Mouse (Mus musculus): Measurements from ENCODE around the gene Ankrd28. TPM values are rescaled to one million over a fixed set of nuclear protein-coding genes. Genes with fewer than 3 reads are reported as not detected.

Gene Ankrd28
- polyA plus RNA-seq, 1 experiment, result 34.0 TPM

DNA sequence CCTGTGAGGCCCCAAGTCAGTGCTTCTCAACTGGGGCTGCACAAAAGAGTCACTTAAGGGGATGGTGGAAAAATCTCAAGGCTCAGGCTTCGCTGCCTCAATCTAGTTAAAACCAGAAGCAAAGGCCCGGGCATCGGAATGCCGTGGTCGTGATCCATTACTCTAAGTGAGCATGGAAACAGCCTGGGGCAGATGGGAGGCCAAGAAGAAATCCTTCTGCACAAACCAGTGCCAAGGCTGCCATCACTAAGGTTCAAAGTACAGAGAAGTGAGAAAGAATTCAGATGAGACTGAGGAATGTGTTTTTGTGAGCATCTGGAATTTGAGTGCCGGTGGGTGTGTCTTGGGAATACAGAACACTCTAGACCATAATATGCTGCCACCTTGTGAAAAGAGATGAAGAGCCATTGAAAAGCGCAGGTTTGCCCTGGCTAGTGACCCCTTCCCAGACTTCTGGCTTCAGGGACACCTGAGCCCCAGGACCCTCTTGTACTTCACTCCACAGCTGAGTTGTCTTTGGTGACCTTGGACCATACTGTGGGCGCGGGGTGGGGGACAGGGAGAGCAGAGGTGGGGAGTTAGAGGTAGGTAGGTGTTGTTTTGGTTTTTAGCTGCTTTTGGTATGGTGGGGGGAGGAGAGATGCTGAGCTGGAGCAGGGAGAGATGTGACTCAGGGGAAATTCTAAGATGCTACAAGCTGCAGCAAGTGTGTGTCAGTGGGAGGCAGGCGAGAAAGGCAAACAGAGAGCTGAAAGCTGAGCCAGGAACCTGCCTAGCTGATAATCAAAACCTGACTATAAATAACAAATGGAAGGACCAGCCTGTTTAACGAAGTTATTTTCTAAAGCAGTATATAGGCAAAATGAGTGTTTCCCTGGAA, 26.9 kb upstream of the Ankrd28 start:
- no peak for DNase-seq
- Histone ChIP-seq H3K27ac (ENCODE audit: insufficient read depth, low read length) (no peak overlapping the region), H3K27me3 (ENCODE audit: control insufficient read depth, insufficient read depth, low read length) (no peaks in the 10 kb centered on the region), H3K4me3 (replicated peaks; ENCODE audit: insufficient read depth, low read depth, low read length) (no peak overlapping the region), H3K4me1 (ENCODE audit: control insufficient read depth, insufficient read depth, low read length) (no peaks in the 10 kb centered on the region)
- TF ChIP-seq CTCF (IDR thresholded peaks at IDR 0.05; ENCODE audit: borderline replicate concordance, insufficient read depth, low read depth, low read length) (no peak), POLR2A (IDR thresholded peaks at IDR 0.05; ENCODE audit: borderline replicate concordance, insufficient read depth, low read length) (no peak)
- WGBS, result 78% methylated on average over 11 of the region's 11 CpGs

DNA sequence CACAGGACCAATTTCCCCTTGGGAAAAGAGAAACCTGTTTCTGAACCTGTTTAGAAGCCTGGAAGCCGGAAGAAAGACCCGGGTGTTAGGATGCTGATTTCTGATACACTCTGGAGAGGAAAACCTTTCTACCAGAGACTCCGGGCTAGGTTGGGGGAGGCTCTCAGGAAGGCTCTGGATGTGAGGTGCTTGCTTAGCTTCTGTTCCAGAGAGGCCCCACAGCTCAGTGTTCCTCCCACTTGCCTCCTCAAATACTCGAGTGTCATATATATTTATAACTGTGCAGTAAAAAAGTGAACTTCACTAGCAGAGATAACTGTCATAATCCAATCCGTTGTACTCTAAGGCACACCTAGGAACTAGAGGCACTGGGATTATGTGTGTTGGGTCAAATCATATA, 25.6 kb upstream of the Ankrd28 start:
- no peak overlapping the region for H3K27ac ChIP-seq (ENCODE audit: insufficient read depth, low read length)
- no peak overlapping the region for H3K4me3 ChIP-seq (replicated peaks; ENCODE audit: insufficient read depth, low read depth, low read length)
- DNase-seq, result no peak
- TF ChIP-seq CTCF (IDR thresholded peaks at IDR 0.05; ENCODE audit: borderline replicate concordance, insufficient read depth, low read depth, low read length) (no peak), POLR2A (IDR thresholded peaks at IDR 0.05; ENCODE audit: borderline replicate concordance, insufficient read depth, low read length) (no peak)
- no peaks in the 10 kb centered on the region for H3K4me1 ChIP-seq (ENCODE audit: control insufficient read depth, insufficient read depth, low read length)
- H3K27me3 ChIP-seq (ENCODE audit: control insufficient read depth, insufficient read depth, low read length), result no peaks in the 10 kb centered on the region
- WGBS, result 89% methylated on average over 5 of the region's 5 CpGs

DNA sequence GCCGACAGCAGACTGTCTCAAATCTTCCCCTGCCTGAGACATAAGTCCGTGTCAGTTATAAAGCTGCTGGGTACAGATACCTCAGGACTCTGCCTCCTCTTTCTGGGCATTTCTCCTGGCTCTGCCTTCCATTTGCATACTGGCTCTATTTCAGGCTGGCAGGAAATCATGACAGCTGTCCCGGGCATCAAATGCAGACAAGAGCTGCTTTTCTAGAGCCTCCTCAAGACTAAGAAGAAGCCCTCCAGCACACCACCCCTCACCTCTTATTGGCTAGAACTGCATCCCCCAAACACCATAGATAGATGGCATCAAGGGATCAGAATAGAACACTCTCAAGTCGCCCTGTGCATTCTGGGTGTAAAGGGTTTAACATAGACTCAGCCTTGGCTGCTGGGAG, 24.2 kb upstream of the Ankrd28 start:
- no peak for TF ChIP-seq CTCF (IDR thresholded peaks at IDR 0.05; ENCODE audit: borderline replicate concordance, insufficient read depth, low read depth, low read length)
- TF ChIP-seq POLR2A (IDR thresholded peaks at IDR 0.05; ENCODE audit: borderline replicate concordance, insufficient read depth, low read length), result no peak
- WGBS, result 15% methylated on average over 4 of the region's 4 CpGs
- H3K4me3 ChIP-seq (replicated peaks; ENCODE audit: insufficient read depth, low read depth, low read length), result no peak overlapping the region
- DNase-seq, result no peak
- H3K4me1 ChIP-seq (ENCODE audit: control insufficient read depth, insufficient read depth, low read length), result no peaks in the 10 kb centered on the region
- no peaks in the 10 kb centered on the region for H3K27me3 ChIP-seq (ENCODE audit: control insufficient read depth, insufficient read depth, low read length)
- no peak overlapping the region for H3K27ac ChIP-seq (ENCODE audit: insufficient read depth, low read length)

DNA sequence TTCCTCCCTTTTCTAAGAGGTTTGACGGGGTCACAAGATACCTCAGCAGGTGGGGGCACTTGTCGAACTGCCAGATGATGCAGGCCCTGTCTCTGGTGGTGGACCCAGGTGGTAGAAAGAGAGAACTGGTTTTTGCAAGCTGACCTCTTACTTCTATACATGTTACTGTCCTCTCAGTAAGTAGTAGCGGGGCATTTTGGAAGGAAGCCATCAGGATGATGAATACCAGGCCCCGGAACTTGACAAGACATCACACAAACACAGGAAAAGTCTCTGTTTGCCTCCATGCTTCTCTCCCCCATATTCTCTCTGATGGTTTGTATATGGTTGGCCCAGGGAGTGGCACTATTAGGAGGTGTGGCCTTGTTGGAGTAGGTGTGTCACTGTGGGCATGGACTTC, 13.1 kb upstream of the Ankrd28 start:
- WGBS, result 73% methylated on average over 4 of the region's 4 CpGs
- TF ChIP-seq POLR2A (IDR thresholded peaks at IDR 0.05; ENCODE audit: borderline replicate concordance, insufficient read depth, low read length) (no peak), CTCF (IDR thresholded peaks at IDR 0.05; ENCODE audit: borderline replicate concordance, insufficient read depth, low read depth, low read length) (no peak)
- Histone ChIP-seq H3K27me3 (ENCODE audit: control insufficient read depth, insufficient read depth, low read length) (no peaks in the 10 kb centered on the region), H3K4me3 (replicated peaks; ENCODE audit: insufficient read depth, low read depth, low read length) (no peak overlapping the region), H3K27ac (ENCODE audit: insufficient read depth, low read length) (no peak overlapping the region), H3K4me1 (ENCODE audit: control insufficient read depth, insufficient read depth, low read length) (no peaks in the 10 kb centered on the region)
- no peak for DNase-seq

DNA sequence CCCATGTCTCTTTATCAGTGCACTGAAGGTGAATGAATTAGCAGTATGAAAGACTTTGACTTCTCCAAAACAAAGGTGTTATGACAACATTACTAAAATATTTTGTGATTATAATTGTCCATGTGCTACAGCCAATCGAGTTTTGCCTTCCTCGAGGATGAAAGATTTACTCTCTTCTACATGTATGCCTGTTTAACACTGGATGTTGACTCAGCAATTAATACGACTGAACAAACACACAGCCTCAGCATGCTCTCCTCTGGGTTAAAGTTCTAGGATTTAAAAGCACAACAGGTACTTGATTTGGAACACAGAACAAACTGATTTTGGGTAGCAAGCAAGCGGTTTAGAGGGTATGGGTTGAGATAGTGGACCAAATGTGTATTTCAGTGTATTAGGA, 1.6 kb upstream of the Ankrd28 start:
- TF ChIP-seq CTCF (IDR thresholded peaks at IDR 0.05; ENCODE audit: borderline replicate concordance, insufficient read depth, low read depth, low read length), result no peak
- no peak for TF ChIP-seq POLR2A (IDR thresholded peaks at IDR 0.05; ENCODE audit: borderline replicate concordance, insufficient read depth, low read length)
- H3K4me3 ChIP-seq (replicated peaks; ENCODE audit: insufficient read depth, low read depth, low read length), result no peak overlapping the region
- H3K4me1 ChIP-seq (ENCODE audit: control insufficient read depth, insufficient read depth, low read length), result no peaks in the 10 kb centered on the region
- no peak overlapping the region for H3K27ac ChIP-seq (ENCODE audit: insufficient read depth, low read length)
- no peak for DNase-seq
- no peaks in the 10 kb centered on the region for H3K27me3 ChIP-seq (ENCODE audit: control insufficient read depth, insufficient read depth, low read length)
- 50% methylated on average over 4 of the region's 4 CpGs for WGBS

DNA sequence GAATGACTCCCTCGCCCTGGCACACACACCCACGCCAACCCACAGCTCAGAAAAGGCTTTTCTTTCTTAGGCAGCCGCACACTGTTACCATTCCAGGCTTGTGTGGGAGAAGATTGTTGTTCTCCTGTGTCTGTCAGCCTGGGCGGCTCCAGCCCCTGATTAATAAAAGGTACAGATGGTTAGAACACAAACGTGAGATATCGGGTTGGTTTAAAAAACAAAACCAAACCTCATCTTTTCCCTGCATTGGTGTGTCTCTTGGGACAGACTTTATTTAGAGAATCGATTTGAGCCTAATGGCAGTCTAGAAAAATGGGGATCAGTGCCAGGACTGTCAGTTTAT, 890 bp upstream of the Ankrd28 start:
- Histone ChIP-seq H3K27ac (ENCODE audit: insufficient read depth, low read length) (no peak overlapping the region), H3K4me3 (replicated peaks; ENCODE audit: insufficient read depth, low read depth, low read length) (peak overlapping the region; percentile 74), H3K27me3 (ENCODE audit: control insufficient read depth, insufficient read depth, low read length) (no peaks in the 10 kb centered on the region), H3K4me1 (ENCODE audit: control insufficient read depth, insufficient read depth, low read length) (no peaks in the 10 kb centered on the region)
- no peak for TF ChIP-seq CTCF (IDR thresholded peaks at IDR 0.05; ENCODE audit: borderline replicate concordance, insufficient read depth, low read depth, low read length)
- TF ChIP-seq POLR2A (IDR thresholded peaks at IDR 0.05; ENCODE audit: borderline replicate concordance, insufficient read depth, low read length), result no peak
- WGBS, result under 1% methylated on average over 7 of the region's 7 CpGs
- DNase-seq, result peak; percentile 17 to 36

DNA sequence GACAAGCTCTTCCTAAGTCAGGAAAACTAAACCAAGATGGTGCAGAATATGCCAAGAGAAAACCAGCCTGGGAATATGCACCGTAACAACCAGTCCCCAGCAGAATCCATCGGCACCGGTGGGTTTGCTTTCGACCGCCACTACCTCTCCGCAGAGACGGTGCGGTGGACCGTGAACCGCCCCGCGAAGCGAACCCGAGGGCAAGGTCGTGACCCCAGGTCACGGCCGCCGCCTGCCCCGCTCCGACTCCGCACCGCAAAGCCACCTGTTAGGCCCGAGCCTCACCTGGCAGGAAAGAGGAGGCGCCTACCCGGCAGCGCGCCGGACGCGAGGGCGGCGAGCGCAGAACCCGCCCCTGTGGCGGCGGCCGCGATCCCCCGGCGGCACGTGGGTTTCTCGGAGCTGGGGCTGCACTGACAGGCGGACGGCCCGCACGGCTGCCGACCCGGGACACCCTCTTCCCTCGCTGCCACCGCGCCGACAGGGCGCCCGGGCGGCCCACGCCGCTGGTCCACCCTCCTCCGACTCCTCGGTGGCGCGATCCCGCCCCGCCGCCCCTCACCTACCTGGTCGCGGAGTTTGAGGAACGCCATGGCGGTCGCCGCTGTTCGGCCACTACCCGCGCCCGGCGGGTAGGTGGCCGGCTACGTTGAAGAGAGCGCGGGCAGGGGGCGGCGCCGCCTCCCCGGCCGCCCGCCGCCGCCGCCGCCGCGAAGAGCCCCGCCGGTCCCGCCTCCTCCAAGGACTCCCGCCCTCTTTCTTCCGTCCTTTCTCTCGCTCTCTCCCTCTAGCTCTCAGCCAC, 489 bp downstream of the Ankrd28 start:
- H3K27ac ChIP-seq (ENCODE audit: insufficient read depth, low read length), result peak overlapping the region; percentile 63
- peak overlapping the region; percentile 89 for H3K4me3 ChIP-seq (replicated peaks; ENCODE audit: insufficient read depth, low read depth, low read length)
- peak; percentile 70 to 73 for DNase-seq
- TF ChIP-seq POLR2A (IDR thresholded peaks at IDR 0.05; ENCODE audit: borderline replicate concordance, insufficient read depth, low read length), result no peak
- no peak for TF ChIP-seq CTCF (IDR thresholded peaks at IDR 0.05; ENCODE audit: borderline replicate concordance, insufficient read depth, low read depth, low read length)
- WGBS, result under 1% methylated on average over 89 of the region's 97 CpGs
- H3K27me3 ChIP-seq (ENCODE audit: control insufficient read depth, insufficient read depth, low read length), result no peaks in the 10 kb centered on the region
- H3K4me1 ChIP-seq (ENCODE audit: control insufficient read depth, insufficient read depth, low read length), result no peaks in the 10 kb centered on the region

DNA sequence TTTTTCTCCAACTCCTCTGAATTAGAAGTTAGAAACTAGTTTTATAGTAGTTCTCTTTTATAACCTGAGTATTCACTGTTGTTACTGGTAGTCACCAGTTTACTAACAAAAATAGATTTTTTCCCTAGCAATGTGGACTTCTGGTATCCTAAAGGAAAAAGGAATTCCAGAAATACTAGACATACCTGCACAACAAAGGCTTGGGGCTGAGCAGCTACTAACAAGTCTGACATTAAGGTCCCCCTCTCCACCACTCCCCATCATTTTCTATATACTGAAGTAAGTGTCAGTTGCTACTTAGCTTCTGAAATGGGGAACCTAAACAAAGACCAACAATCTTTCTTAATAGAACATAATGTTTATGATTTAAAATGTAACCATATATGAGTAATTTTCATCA, 3.2 kb downstream of the Ankrd28 start:
- Histone ChIP-seq H3K4me1 (ENCODE audit: control insufficient read depth, insufficient read depth, low read length) (no peaks in the 10 kb centered on the region), H3K27ac (ENCODE audit: insufficient read depth, low read length) (no peak overlapping the region), H3K27me3 (ENCODE audit: control insufficient read depth, insufficient read depth, low read length) (no peaks in the 10 kb centered on the region), H3K4me3 (replicated peaks; ENCODE audit: insufficient read depth, low read depth, low read length) (no peak overlapping the region)
- no peak for DNase-seq
- no peak for TF ChIP-seq CTCF (IDR thresholded peaks at IDR 0.05; ENCODE audit: borderline replicate concordance, insufficient read depth, low read depth, low read length)
- no peak for TF ChIP-seq POLR2A (IDR thresholded peaks at IDR 0.05; ENCODE audit: borderline replicate concordance, insufficient read depth, low read length)

Measured in cerebellum, adult 2 months (tissue).